Mouse (Mus musculus): Measurements from ENCODE around the gene Zbed6. TPM values are rescaled to one million over a fixed set of nuclear protein-coding genes. Genes with fewer than 3 reads are reported as not detected.

Zbed6 gene
- polyA plus RNA-seq, 1 experiment from 2014 or later, result not detected

GRCm38 (mm10) chr1:133650288-133651055 lies 10.2 kb downstream of the Zbed6 start:
- no peak overlapping the region for H3K9ac ChIP-seq (ENCODE audit: low read length)
- no peak overlapping the region for H3K27ac ChIP-seq (ENCODE audit: low read length)
- WGBS, result 93% methylated on average over 7 of the region's 7 CpGs
- H3K4me1 ChIP-seq (ENCODE audit: control insufficient read depth, insufficient read depth, low read length), result peaks cover 5% of the 10 kb centered on the region; the same call in 1 of the 2 replicates
- H3K9me3 ChIP-seq (replicated peaks; ENCODE audit: control insufficient read depth, low read length), result no peaks in the 10 kb centered on the region
- ATAC-seq (ENCODE audit: insufficient read depth, low FRiP score), result no peak
- H3K36me3 ChIP-seq (ENCODE audit: control insufficient read depth, insufficient read depth, low read length), result peaks cover 12% of the 10 kb centered on the region
- no peak overlapping the region for H3K4me3 ChIP-seq (replicated peaks; ENCODE audit: low read length)
- H3K27me3 ChIP-seq (ENCODE audit: control insufficient read depth, insufficient read depth, low read length), result no peaks in the 10 kb centered on the region
- H3K4me2 ChIP-seq (ENCODE audit: low read depth, low read length), result no peak overlapping the region

GRCm38 (mm10) chr1:133645652-133646051 lies 15.0 kb downstream of the Zbed6 start:
- H3K4me1 ChIP-seq (ENCODE audit: control insufficient read depth, insufficient read depth, low read length), result no peaks in the 10 kb centered on the region
- no peaks in the 10 kb centered on the region for H3K27me3 ChIP-seq (ENCODE audit: control insufficient read depth, insufficient read depth, low read length)
- WGBS, result 91% methylated on average over 5 of the region's 5 CpGs
- H3K27ac ChIP-seq (ENCODE audit: low read length), result no peak overlapping the region
- H3K9ac ChIP-seq (ENCODE audit: low read length), result no peak overlapping the region
- no peak for ATAC-seq (ENCODE audit: insufficient read depth, low FRiP score)
- H3K4me3 ChIP-seq (replicated peaks; ENCODE audit: low read length), result no peak overlapping the region
- H3K36me3 ChIP-seq (ENCODE audit: control insufficient read depth, insufficient read depth, low read length), result peaks cover 18% of the 10 kb centered on the region; the same call in 1 of the 2 replicates
- no peaks in the 10 kb centered on the region for H3K9me3 ChIP-seq (replicated peaks; ENCODE audit: control insufficient read depth, low read length)
- H3K4me2 ChIP-seq (ENCODE audit: low read depth, low read length), result no peak overlapping the region

GRCm38 (mm10) chr1:133641163-133641562 lies 19.5 kb downstream of the Zbed6 start:
- Histone ChIP-seq H3K27ac (ENCODE audit: low read length) (no peak overlapping the region), H3K4me3 (replicated peaks; ENCODE audit: low read length) (no peak overlapping the region), H3K9ac (ENCODE audit: low read length) (no peak overlapping the region), H3K9me3 (replicated peaks; ENCODE audit: control insufficient read depth, low read length) (no peaks in the 10 kb centered on the region), H3K4me2 (ENCODE audit: low read depth, low read length) (no peak overlapping the region), H3K27me3 (ENCODE audit: control insufficient read depth, insufficient read depth, low read length) (no peaks in the 10 kb centered on the region), H3K36me3 (ENCODE audit: control insufficient read depth, insufficient read depth, low read length) (peaks cover 47% of the 10 kb centered on the region), H3K4me1 (ENCODE audit: control insufficient read depth, insufficient read depth, low read length) (no peaks in the 10 kb centered on the region)
- 88% methylated on average over 2 of the region's 2 CpGs for WGBS
- no peak for ATAC-seq (ENCODE audit: insufficient read depth, low FRiP score)

GRCm38 (mm10) chr1:133638517-133638916 lies 22.2 kb downstream of the Zbed6 start:
- Histone ChIP-seq H3K4me1 (ENCODE audit: control insufficient read depth, insufficient read depth, low read length) (no peaks in the 10 kb centered on the region), H3K4me2 (ENCODE audit: low read depth, low read length) (no peak overlapping the region), H3K4me3 (replicated peaks; ENCODE audit: low read length) (no peak overlapping the region), H3K9me3 (replicated peaks; ENCODE audit: control insufficient read depth, low read length) (no peaks in the 10 kb centered on the region), H3K9ac (ENCODE audit: low read length) (no peak overlapping the region), H3K36me3 (ENCODE audit: control insufficient read depth, insufficient read depth, low read length) (peaks cover 51% of the 10 kb centered on the region), H3K27me3 (ENCODE audit: control insufficient read depth, insufficient read depth, low read length) (no peaks in the 10 kb centered on the region), H3K27ac (ENCODE audit: low read length) (no peak overlapping the region)
- no peak for ATAC-seq (ENCODE audit: insufficient read depth, low FRiP score)
- 87% methylated on average over 6 of the region's 6 CpGs for WGBS

GRCm38 (mm10) chr1:133632168-133632567 lies 28.5 kb downstream of the Zbed6 start:
- Histone ChIP-seq H3K27ac (ENCODE audit: low read length) (no peak overlapping the region), H3K36me3 (ENCODE audit: control insufficient read depth, insufficient read depth, low read length) (peaks cover 53% of the 10 kb centered on the region), H3K4me1 (ENCODE audit: control insufficient read depth, insufficient read depth, low read length) (no peaks in the 10 kb centered on the region), H3K9me3 (replicated peaks; ENCODE audit: control insufficient read depth, low read length) (no peaks in the 10 kb centered on the region), H3K4me3 (replicated peaks; ENCODE audit: low read length) (no peak overlapping the region), H3K4me2 (ENCODE audit: low read depth, low read length) (no peak overlapping the region), H3K27me3 (ENCODE audit: control insufficient read depth, insufficient read depth, low read length) (no peaks in the 10 kb centered on the region), H3K9ac (ENCODE audit: low read length) (no peak overlapping the region)
- 90% methylated on average over 2 of the region's 2 CpGs for WGBS
- no peak for ATAC-seq (ENCODE audit: insufficient read depth, low FRiP score)

GRCm38 (mm10) chr1:133625052-133625451 lies 35.6 kb downstream of the Zbed6 start:
- no peak overlapping the region for H3K9ac ChIP-seq (ENCODE audit: low read length)
- H3K4me1 ChIP-seq (ENCODE audit: control insufficient read depth, insufficient read depth, low read length), result no peaks in the 10 kb centered on the region
- H3K4me2 ChIP-seq (ENCODE audit: low read depth, low read length), result no peak overlapping the region
- H3K9me3 ChIP-seq (replicated peaks; ENCODE audit: control insufficient read depth, low read length), result no peaks in the 10 kb centered on the region
- ATAC-seq (ENCODE audit: insufficient read depth, low FRiP score), result no peak
- peaks cover 38% of the 10 kb centered on the region for H3K36me3 ChIP-seq (ENCODE audit: control insufficient read depth, insufficient read depth, low read length)
- H3K4me3 ChIP-seq (replicated peaks; ENCODE audit: low read length), result no peak overlapping the region
- WGBS, result 72% methylated on average over 2 of the region's 2 CpGs
- no peak overlapping the region for H3K27ac ChIP-seq (ENCODE audit: low read length)
- no peaks in the 10 kb centered on the region for H3K27me3 ChIP-seq (ENCODE audit: control insufficient read depth, insufficient read depth, low read length)

GRCm38 (mm10) chr1:133618311-133618710 lies 42.4 kb downstream of the Zbed6 start:
- no peak overlapping the region for H3K4me3 ChIP-seq (replicated peaks; ENCODE audit: low read length)
- H3K9me3 ChIP-seq (replicated peaks; ENCODE audit: control insufficient read depth, low read length), result no peaks in the 10 kb centered on the region
- H3K36me3 ChIP-seq (ENCODE audit: control insufficient read depth, insufficient read depth, low read length), result peaks cover 19% of the 10 kb centered on the region
- no peaks in the 10 kb centered on the region for H3K27me3 ChIP-seq (ENCODE audit: control insufficient read depth, insufficient read depth, low read length)
- no peak overlapping the region for H3K9ac ChIP-seq (ENCODE audit: low read length)
- ATAC-seq (ENCODE audit: insufficient read depth, low FRiP score), result no peak
- 63% methylated on average over 8 of the region's 8 CpGs for WGBS
- H3K27ac ChIP-seq (ENCODE audit: low read length), result no peak overlapping the region
- no peaks in the 10 kb centered on the region for H3K4me1 ChIP-seq (ENCODE audit: control insufficient read depth, insufficient read depth, low read length)
- H3K4me2 ChIP-seq (ENCODE audit: low read depth, low read length), result no peak overlapping the region

- WGBS, result 42% methylated on average over 2 of the region's 2 CpGs
- H3K27me3 ChIP-seq (ENCODE audit: control insufficient read depth, insufficient read depth, low read length), result no peaks in the 10 kb centered on the region
- H3K27ac ChIP-seq (ENCODE audit: low read length), result no peak overlapping the region
- H3K36me3 ChIP-seq (ENCODE audit: control insufficient read depth, insufficient read depth, low read length), result peaks cover 16% of the 10 kb centered on the region
- no peaks in the 10 kb centered on the region for H3K4me1 ChIP-seq (ENCODE audit: control insufficient read depth, insufficient read depth, low read length)
- H3K4me3 ChIP-seq (replicated peaks; ENCODE audit: low read length), result no peak overlapping the region
- no peak overlapping the region for H3K4me2 ChIP-seq (ENCODE audit: low read depth, low read length)
- H3K9ac ChIP-seq (ENCODE audit: low read length), result no peak overlapping the region
- H3K9me3 ChIP-seq (replicated peaks; ENCODE audit: control insufficient read depth, low read length), result no peaks in the 10 kb centered on the region
- no peak for ATAC-seq (ENCODE audit: insufficient read depth, low FRiP score)
These were observed 42.8 kb downstream of the Zbed6 start for GRCm38 (mm10) chr1:133617908-133618307.

GRCm38 (mm10) chr1:133613817-133614216 lies 46.9 kb downstream of the Zbed6 start:
- H3K27ac ChIP-seq (ENCODE audit: low read length), result no peak overlapping the region
- H3K9me3 ChIP-seq (replicated peaks; ENCODE audit: control insufficient read depth, low read length), result no peaks in the 10 kb centered on the region
- H3K4me3 ChIP-seq (replicated peaks; ENCODE audit: low read length), result no peak overlapping the region
- peaks cover 5% of the 10 kb centered on the region; the same call in 1 of the 2 replicates for H3K36me3 ChIP-seq (ENCODE audit: control insufficient read depth, insufficient read depth, low read length)
- H3K9ac ChIP-seq (ENCODE audit: low read length), result no peak overlapping the region
- WGBS, result 75% methylated on average over 3 of the region's 3 CpGs
- ATAC-seq (ENCODE audit: insufficient read depth, low FRiP score), result no peak
- no peaks in the 10 kb centered on the region for H3K27me3 ChIP-seq (ENCODE audit: control insufficient read depth, insufficient read depth, low read length)
- H3K4me1 ChIP-seq (ENCODE audit: control insufficient read depth, insufficient read depth, low read length), result 0 out of 2 replicates have a peak, but pooled peaks cover 4% of the 10 kb centered on the region
- H3K4me2 ChIP-seq (ENCODE audit: low read depth, low read length), result no peak overlapping the region

Measured in stomach, embryonic 16.5 days (tissue).